Mouse (Mus musculus) limb, embryonic 15.5 days (tissue): ENCODE results near the gene Prr7. TPM values are rescaled to one million over a fixed set of nuclear protein-coding genes. Genes with fewer than 3 reads are reported as not detected.

Source experiments
- ATAC-seq: fragments of 200-750 bp; cut with Nextera tagmentation; 2 replicates; pipeline ENCODE4 v1.8.0; 2017; ENCODE audit warnings: low read depth, moderate TSS enrichment; ENCODE audit not compliant: insufficient number of reproducible peaks, low FRiP score, low TSS enrichment
- H3K27ac ChIP-seq: fragments of 300-500 bp; sonication (generic); 2 replicates; pipeline ENCODE4 v1.5.1; 2015; ENCODE audit warnings: moderate library complexity, mild to moderate bottlenecking, inconsistent platforms
- H3K27me3 ChIP-seq: fragments of 300-500 bp; sonication (generic); 2 replicates; pipeline ENCODE4 v1.6.1; 2015; ENCODE audit warnings: inconsistent platforms
- H3K36me3 ChIP-seq: fragments of 300-500 bp; sonication (generic); 2 replicates; pipeline ENCODE4 v1.6.1; 2015; ENCODE audit warnings: inconsistent platforms
- H3K4me1 ChIP-seq: fragments of 300-500 bp; sonication (generic); 2 replicates; pipeline ENCODE4 v1.6.1; 2015; ENCODE audit warnings: inconsistent platforms
- H3K4me2 ChIP-seq: fragments of 300-500 bp; sonication (generic); 2 replicates; pipeline ENCODE4 v1.6.1; 2015; ENCODE audit warnings: mild to moderate bottlenecking, inconsistent platforms
- H3K4me3 ChIP-seq: fragments of 300-500 bp; sonication (generic); 2 replicates; pipeline ENCODE4 v1.5.1; 2015; ENCODE audit warnings: mild to moderate bottlenecking, inconsistent platforms
- H3K9ac ChIP-seq: fragments of 300-500 bp; sonication (generic); 2 replicates; pipeline ENCODE4 v1.6.1; 2015; ENCODE audit warnings: inconsistent platforms
- H3K9me3 ChIP-seq: fragments of 300-500 bp; sonication (generic); 2 replicates; pipeline ENCODE4 v1.6.1; 2016; ENCODE audit warnings: inconsistent platforms
- WGBS: fragments of 180-500 bp; shearing (Covaris S2); methylation state at CpG from one replicate; pipeline ENCODE4 v1.1.7; 2015; 5-methylcytosine and 5-hydroxymethylcytosine counted together
- polyA plus RNA-seq: library from polyadenylated mRNA; unstranded; fragments of >200 nt; fragmentation: Nextera tagmentation; extraction: Ambion mirVana; gene quantifications from 2 replicates; pipeline ENCODE4 v1.2.1, GENCODE M21; 2015

The Prr7 gene
- polyA plus RNA-seq, 1 experiment from 2014 or later, result 1.2 TPM

DNA sequence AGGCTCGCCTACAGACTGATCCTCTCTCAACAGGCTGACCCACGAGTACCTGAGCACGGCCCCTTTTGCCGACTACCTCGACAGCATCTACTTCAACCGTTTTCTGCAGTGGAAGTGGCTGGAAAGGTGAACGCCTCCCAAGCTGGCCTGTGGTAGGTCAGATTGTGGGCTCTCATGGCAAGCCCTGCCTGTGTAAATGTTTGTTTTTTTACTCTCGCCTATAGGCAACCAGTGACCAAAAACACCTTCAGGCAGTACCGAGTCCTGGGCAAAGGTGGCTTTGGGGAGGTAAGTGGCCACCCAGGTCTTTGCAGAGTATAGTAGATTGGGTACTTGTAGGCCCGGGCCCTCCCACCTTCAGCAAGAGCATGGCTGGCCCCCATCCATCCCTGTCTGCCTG is 12.8 kb upstream of the Prr7 start:
- no peak overlapping the region for H3K4me2 ChIP-seq
- peaks cover 23% of the 10 kb centered on the region for H3K4me1 ChIP-seq
- H3K9ac ChIP-seq, result 0 out of 2 replicates have a peak overlapping the region, but pooled peaks have one; percentile 7
- no peaks in the 10 kb centered on the region for H3K27me3 ChIP-seq
- H3K9me3 ChIP-seq, result no peaks in the 10 kb centered on the region
- no peak for ATAC-seq
- no peak overlapping the region for H3K4me3 ChIP-seq
- H3K27ac ChIP-seq, result no peak overlapping the region
- peaks cover 67% of the 10 kb centered on the region for H3K36me3 ChIP-seq
- 89% methylated on average over 10 of the region's 10 CpGs for WGBS

- H3K9me3 ChIP-seq, result no peaks in the 10 kb centered on the region
- no peak overlapping the region for H3K4me2 ChIP-seq
- peaks cover 74% of the 10 kb centered on the region for H3K36me3 ChIP-seq
- no peak for ATAC-seq
- 0 out of 2 replicates have a peak overlapping the region, but pooled peaks have one; percentile 7 for H3K9ac ChIP-seq
- 93% methylated on average over 16 of the region's 16 CpGs for WGBS
- H3K4me3 ChIP-seq, result no peak overlapping the region
- H3K4me1 ChIP-seq, result peaks cover 17% of the 10 kb centered on the region
- no peaks in the 10 kb centered on the region for H3K27me3 ChIP-seq
- no peak overlapping the region for H3K27ac ChIP-seq
These were observed 12.1 kb upstream of the Prr7 start for GRCm38 (mm10) chr13:55451785-55452549.

GRCm38 (mm10) chr13:55462965-55463364 is 1.1 kb upstream of the Prr7 start:
- no peak overlapping the region for H3K4me3 ChIP-seq
- H3K9ac ChIP-seq, result no peak overlapping the region
- H3K27ac ChIP-seq, result no peak overlapping the region
- H3K4me1 ChIP-seq, result peaks cover 21% of the 10 kb centered on the region
- peaks cover 42% of the 10 kb centered on the region for H3K36me3 ChIP-seq
- no peak overlapping the region for H3K4me2 ChIP-seq
- WGBS, result 51% methylated on average over 2 of the region's 2 CpGs
- no peaks in the 10 kb centered on the region for H3K9me3 ChIP-seq
- ATAC-seq, result no peak
- no peaks in the 10 kb centered on the region for H3K27me3 ChIP-seq

DNA sequence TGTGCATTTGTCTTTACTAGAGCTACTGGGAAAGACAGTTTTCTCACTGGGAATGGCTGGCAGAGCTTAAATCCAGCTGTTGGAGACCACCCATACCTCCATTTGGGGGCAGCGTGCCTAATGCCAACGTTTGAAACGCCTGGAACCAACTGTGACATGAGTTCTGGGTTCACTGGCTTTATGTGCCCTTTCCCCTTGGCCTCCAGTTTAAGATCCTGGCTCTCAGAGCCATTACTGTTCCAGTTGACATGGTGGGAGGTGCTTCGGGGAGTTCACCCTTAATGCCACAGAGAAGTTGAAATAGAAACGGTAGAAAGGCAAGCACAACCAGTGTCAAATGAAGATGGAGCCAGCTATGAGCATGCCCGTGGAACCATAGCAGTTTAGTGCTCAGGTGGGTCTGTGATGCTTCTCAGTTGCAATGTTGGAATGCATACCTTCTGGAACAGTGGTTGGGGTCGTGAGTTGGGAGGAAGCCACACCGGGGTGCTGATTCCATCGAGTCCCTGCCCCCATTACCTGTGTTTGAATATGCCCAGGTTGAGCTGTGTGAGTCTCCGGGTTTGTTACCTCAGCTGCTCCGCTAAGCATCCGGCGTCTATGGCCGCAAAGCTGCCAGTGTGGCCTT is 554 bp upstream of the Prr7 start:
- Histone ChIP-seq H3K27ac (no peak overlapping the region), H3K4me3 (peak overlapping the region; percentile 70), H3K4me1 (peaks cover 21% of the 10 kb centered on the region), H3K27me3 (no peaks in the 10 kb centered on the region), H3K9ac (peak overlapping the region; percentile 67), H3K9me3 (no peaks in the 10 kb centered on the region), H3K36me3 (peaks cover 37% of the 10 kb centered on the region), H3K4me2 (peak overlapping the region; percentile 95)
- ATAC-seq, result no peak
- WGBS, result 10% methylated on average over 14 of the region's 14 CpGs

DNA sequence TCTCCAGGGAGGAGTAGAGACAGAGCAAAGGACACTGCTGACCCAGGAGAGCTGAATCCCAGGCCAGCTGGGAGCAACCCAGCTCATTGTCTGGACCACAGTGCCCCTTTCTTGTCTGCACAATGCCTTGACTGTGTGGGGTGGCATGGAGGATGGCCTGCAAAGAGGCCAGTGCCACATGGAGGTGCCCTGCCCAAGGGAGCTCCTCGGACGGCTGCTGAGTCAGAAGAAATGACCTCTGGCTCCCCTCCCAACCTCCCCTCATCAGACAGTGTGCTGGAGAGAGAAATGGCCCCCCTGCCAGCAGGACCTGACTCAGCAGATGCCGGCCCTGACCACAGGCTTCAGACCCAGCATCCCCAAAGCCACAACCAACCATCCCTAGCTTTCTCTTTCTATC is 1.1 kb downstream of the Prr7 start:
- peak overlapping the region; percentile 70 for H3K4me3 ChIP-seq
- 29% methylated on average over 3 of the region's 3 CpGs for WGBS
- H3K36me3 ChIP-seq, result peaks cover 20% of the 10 kb centered on the region
- H3K27ac ChIP-seq, result no peak overlapping the region
- H3K4me1 ChIP-seq, result peaks cover 22% of the 10 kb centered on the region
- no peak for ATAC-seq
- H3K9me3 ChIP-seq, result no peaks in the 10 kb centered on the region
- no peaks in the 10 kb centered on the region for H3K27me3 ChIP-seq
- no peak overlapping the region for H3K9ac ChIP-seq
- H3K4me2 ChIP-seq, result peak overlapping the region; percentile 95

GRCm38 (mm10) chr13:55465830-55466440 is 1.9 kb downstream of the Prr7 start:
- ATAC-seq, result no peak
- Histone ChIP-seq H3K36me3 (peaks cover 13% of the 10 kb centered on the region), H3K4me2 (no peak overlapping the region), H3K27me3 (no peaks in the 10 kb centered on the region), H3K4me3 (no peak overlapping the region), H3K9me3 (no peaks in the 10 kb centered on the region), H3K27ac (no peak overlapping the region), H3K4me1 (peaks cover 29% of the 10 kb centered on the region), H3K9ac (no peak overlapping the region)
- WGBS, result 72% methylated on average over 5 of the region's 5 CpGs

DNA sequence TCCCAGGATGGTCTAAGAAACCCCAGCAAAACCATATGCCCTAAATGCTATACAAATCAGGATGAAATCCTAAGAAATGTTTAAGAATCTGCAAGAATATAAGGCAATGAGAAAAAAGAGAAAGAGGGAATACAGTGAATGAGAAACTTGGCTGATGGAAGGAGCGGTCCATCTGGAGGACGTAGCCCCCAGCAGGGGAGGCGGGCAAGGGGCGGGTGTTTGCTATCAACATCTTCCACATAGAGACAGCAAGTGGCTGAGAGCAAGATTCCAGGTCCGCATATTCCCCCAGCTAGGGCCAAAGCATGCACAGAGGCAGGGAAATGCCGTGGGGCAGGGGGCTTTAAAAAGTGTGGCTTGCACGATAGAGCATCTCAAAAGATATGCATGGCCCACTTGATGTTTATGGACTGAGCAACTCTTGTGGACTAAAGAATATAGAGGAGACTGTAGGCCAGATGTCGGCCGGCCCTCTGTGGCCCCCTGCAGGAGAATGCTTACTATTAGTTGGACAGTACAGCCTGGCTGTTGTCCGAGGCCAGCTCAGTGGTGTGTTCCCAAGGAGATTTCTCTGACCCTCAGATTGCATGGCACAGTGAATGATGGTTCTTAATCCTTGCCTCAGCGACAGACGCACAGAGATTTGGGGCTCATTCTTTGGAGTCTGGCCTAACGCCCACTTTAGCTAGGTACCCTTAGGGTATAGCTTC is 4.9 kb downstream of the Prr7 start:
- Histone ChIP-seq H3K27ac (no peak overlapping the region), H3K9ac (no peak overlapping the region), H3K4me1 (peaks cover 50% of the 10 kb centered on the region), H3K9me3 (no peaks in the 10 kb centered on the region), H3K4me3 (no peak overlapping the region), H3K27me3 (no peaks in the 10 kb centered on the region), H3K36me3 (0 out of 2 replicates have a peak, but pooled peaks cover 1% of the 10 kb centered on the region), H3K4me2 (no peak overlapping the region)
- WGBS, result 45% methylated on average over 13 of the region's 13 CpGs
- no peak for ATAC-seq

DNA sequence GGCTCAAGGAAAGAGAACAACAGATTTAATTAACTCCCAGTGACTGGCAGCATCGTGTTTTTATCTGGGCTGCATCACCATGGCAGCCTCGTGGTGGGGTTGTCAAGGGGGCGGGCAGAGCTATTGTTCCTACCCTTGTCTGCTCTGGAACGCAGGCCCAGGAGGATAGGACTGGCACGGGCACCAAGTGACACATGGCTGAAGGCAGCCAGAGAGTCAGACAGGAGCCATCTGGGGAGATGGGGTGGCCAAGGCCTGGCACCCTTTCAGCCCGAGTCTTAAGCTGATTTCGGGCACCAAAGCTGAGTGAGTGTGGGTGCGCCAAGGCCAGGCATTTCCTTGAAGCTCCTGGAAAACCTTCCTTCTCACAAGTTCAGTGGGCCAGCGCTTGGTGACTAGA is 6.3 kb downstream of the Prr7 start:
- no peak overlapping the region for H3K9ac ChIP-seq
- H3K27ac ChIP-seq, result no peak overlapping the region
- H3K4me2 ChIP-seq, result no peak overlapping the region
- peaks cover 49% of the 10 kb centered on the region for H3K4me1 ChIP-seq
- no peaks in the 10 kb centered on the region for H3K27me3 ChIP-seq
- WGBS, result 72% methylated on average over 9 of the region's 9 CpGs
- peaks cover 15% of the 10 kb centered on the region for H3K36me3 ChIP-seq
- no peak overlapping the region for H3K4me3 ChIP-seq
- no peak for ATAC-seq
- H3K9me3 ChIP-seq, result no peaks in the 10 kb centered on the region

DNA sequence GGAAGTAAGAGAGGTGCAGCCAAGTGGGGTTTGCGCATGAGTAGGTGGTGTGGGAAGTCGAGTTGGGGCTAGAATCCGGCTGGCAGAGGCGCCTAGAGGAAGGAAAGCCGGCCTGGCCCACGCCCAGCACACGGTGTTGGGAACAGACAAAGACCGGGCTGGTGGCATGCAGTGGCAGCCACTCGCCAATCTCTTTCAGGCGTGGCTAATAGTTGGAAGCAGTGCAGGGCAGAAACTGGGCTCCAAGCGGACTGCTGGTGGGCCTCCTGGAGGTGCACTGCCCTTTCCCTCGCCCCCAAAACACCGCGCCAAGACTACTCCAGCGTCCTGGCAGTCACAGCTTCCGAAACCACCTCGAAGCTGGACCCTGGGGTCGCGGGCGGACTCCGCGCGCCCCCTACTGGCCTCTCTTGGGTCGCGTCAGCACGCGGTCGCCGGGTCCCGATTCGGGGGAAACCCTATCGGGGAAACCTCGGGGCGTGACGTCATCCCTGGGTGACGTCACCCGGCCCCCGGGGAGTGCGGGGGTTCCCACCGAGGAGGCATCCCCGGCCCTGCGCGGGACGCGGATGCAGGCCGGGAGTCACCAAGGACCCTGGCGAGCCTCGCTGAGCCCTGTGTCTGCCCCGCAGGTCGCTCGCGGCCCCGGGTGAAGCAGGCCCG is 7.2 kb downstream of the Prr7 start:
- H3K4me3 ChIP-seq, result peak overlapping the region; percentile 61
- peaks cover 48% of the 10 kb centered on the region for H3K4me1 ChIP-seq
- H3K27ac ChIP-seq, result peak overlapping the region; percentile 62
- peak; percentile 50; the same call in 1 of the 2 replicates for ATAC-seq
- WGBS, result under 1% methylated on average over 54 of the region's 54 CpGs
- H3K9ac ChIP-seq, result peak overlapping the region; percentile 58
- H3K27me3 ChIP-seq, result no peaks in the 10 kb centered on the region
- H3K4me2 ChIP-seq, result peak overlapping the region; percentile 100
- peaks cover 24% of the 10 kb centered on the region for H3K36me3 ChIP-seq
- no peaks in the 10 kb centered on the region for H3K9me3 ChIP-seq

DNA sequence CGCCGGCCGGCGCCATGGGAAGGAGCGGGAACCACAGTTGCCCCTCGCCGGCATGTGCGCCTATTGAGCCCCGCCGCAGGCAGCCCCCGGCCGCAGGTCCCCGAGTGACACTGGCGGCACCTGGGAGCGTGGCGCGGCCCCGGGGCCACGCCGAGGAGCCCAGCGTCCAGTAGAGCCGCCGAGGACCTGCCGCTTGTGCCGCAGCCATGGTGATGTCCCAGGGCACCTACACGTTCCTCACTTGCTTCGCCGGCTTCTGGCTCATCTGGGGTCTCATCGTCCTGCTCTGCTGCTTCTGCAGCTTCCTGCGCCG is 7.7 kb downstream of the Prr7 start:
- Histone ChIP-seq H3K9ac (peak overlapping the region; percentile 58), H3K4me2 (peak overlapping the region; percentile 100), H3K4me1 (peaks cover 48% of the 10 kb centered on the region), H3K36me3 (peaks cover 29% of the 10 kb centered on the region), H3K4me3 (peak overlapping the region; percentile 61), H3K9me3 (no peaks in the 10 kb centered on the region), H3K27ac (peak overlapping the region; percentile 62), H3K27me3 (no peaks in the 10 kb centered on the region)
- WGBS, result 0% methylated on average over 31 of the region's 31 CpGs
- 0 out of 2 replicates have a peak, but pooled peaks have one; percentile 9 for ATAC-seq
